Mouse (Mus musculus): ENCODE results near the gene Tnf.

The Tnf gene

GRCm38 (mm10) chr17:35155451-35155850, 46.4 kb downstream of the Tnf start:
- DNase-seq (ENCODE audit: low read depth, low spot score): no peak

GRCm38 (mm10) chr17:35154616-35155015, 47.2 kb downstream of the Tnf start:
- DNase-seq (ENCODE audit: low read depth, low spot score): no peak

DNA sequence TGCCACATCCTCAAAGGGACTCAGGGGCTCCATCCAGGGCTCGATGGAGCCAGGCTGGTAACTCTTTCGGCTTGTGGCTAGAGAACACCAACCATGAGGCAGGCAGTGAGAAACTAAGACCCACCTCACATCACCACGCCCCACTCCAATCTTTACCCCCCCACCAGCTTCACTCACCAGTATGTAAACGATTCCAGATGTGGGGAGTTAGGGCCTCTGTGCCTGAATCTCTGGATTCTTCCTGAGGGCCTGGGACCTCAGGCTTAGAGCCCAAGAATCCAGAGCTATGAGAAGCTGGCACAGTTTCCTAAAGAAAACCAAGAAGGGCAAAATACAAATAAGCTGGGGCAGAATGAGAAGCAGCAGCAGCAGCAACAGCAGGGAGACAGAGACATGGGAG, 47.9 kb downstream of the Tnf start:
- no peak for DNase-seq (ENCODE audit: low read depth, low spot score)

DNA sequence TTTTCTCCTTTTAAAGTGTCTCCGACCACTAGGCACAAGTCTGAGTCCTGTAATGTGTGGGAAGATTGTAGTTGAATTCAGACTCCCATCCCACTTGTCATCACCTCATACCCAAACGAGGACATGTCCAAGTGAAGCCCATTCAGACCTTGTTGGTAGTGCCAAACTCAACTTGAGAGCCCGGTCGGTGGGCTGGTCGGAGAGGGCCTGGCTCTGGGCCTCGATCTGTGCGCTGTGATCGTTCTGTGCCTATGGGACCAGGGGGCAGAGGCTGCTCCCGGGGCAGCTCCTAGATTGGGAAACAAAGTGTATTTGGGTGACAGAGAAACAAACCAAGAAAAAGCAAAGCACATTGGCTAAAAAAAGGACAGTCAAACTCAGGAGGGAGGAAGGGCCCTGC, 48.7 kb downstream of the Tnf start:
- no peak for DNase-seq (ENCODE audit: low read depth, low spot score)

GRCm38 (mm10) chr17:35152121-35152520, 49.7 kb downstream of the Tnf start:
- no peak for DNase-seq (ENCODE audit: low read depth, low spot score)

Measured in c-Kit-negative CD71-positive TER-119-positive erythroid progenitor cells, embryonic 14.5 days (primary cell).